Mouse (Mus musculus) hindbrain, embryonic 15.5 days (tissue): Measurements from ENCODE around the gene Vmn1r225. TPM values are rescaled to one million over a fixed set of nuclear protein-coding genes. Genes with fewer than 3 reads are reported as not detected.
"Not testable (repeated sequence)": the region's sequence is repeated elsewhere in the genome, so short reads cannot be mapped to it uniquely, and the experiment has no call there.

Experiments
- ATAC-seq: fragments of 200-750 bp; cut with Nextera tagmentation; 2 replicates; pipeline ENCODE4 v1.8.0; 2017; ENCODE audit warnings: low read depth, moderate number of reproducible peaks, moderate TSS enrichment; ENCODE audit not compliant: low FRiP score
- H3K27ac ChIP-seq: fragments of 300-500 bp; sonication (generic); replicated peaks from 2 replicates; pipeline ENCODE4 v1.5.1; 2015; ENCODE audit warnings: mild to moderate bottlenecking, inconsistent platforms
- H3K27me3 ChIP-seq: fragments of 300-500 bp; sonication (generic); 2 replicates; pipeline ENCODE4 v1.6.1; 2015; ENCODE audit warnings: control low read depth, inconsistent platforms
- H3K36me3 ChIP-seq: fragments of 300-500 bp; sonication (generic); 2 replicates; pipeline ENCODE4 v1.6.1; 2015; ENCODE audit warnings: control low read depth, inconsistent platforms
- H3K4me1 ChIP-seq: fragments of 300-500 bp; sonication (generic); replicated peaks from 2 replicates; pipeline ENCODE4 v1.6.1; 2015; ENCODE audit warnings: control low read depth, inconsistent platforms
- H3K4me2 ChIP-seq: fragments of 300-500 bp; sonication (generic); 2 replicates; pipeline ENCODE4 v1.6.1; 2015; ENCODE audit warnings: moderate library complexity, mild to moderate bottlenecking, inconsistent platforms
- H3K4me3 ChIP-seq: fragments of 300-500 bp; sonication (generic); 2 replicates; pipeline ENCODE4 v1.5.1; 2015; ENCODE audit warnings: mild to moderate bottlenecking, inconsistent platforms
- H3K9ac ChIP-seq: fragments of 300-500 bp; sonication (generic); 2 replicates; pipeline ENCODE4 v1.6.1; 2015; ENCODE audit warnings: inconsistent platforms
- H3K9me3 ChIP-seq: fragments of 300-500 bp; sonication (generic); 2 replicates; pipeline ENCODE4 v1.6.1; 2016; ENCODE audit warnings: control low read depth, inconsistent platforms
- WGBS: fragments of 180-500 bp; shearing (Covaris S2); methylation state at CpG from one replicate; pipeline ENCODE4 v1.1.7; 2015; 5-methylcytosine and 5-hydroxymethylcytosine counted together
- polyA plus RNA-seq: library from polyadenylated mRNA; unstranded; fragments of >200 nt; fragmentation: Nextera tagmentation; extraction: Ambion mirVana; gene quantifications from 2 replicates; pipeline ENCODE4 v1.2.1, GENCODE M21; 2015

Gene Vmn1r225
- polyA plus RNA-seq, result not detected in 2 replicates

- no peak for ATAC-seq
- Histone ChIP-seq H3K27me3 (no peaks in the 10 kb centered on the region), H3K9ac (no peak within 1 kb of the TSS), H3K27ac (no peak within 1 kb of the TSS), H3K4me2 (no peak within 1 kb of the TSS), H3K4me3 (no peak within 1 kb of the TSS), H3K36me3 (no peaks in the 10 kb centered on the region), H3K4me1 (no peaks in the 10 kb centered on the region), H3K9me3 (0 out of 2 replicates have a peak, but pooled peaks cover 10% of the 10 kb centered on the region)
These were observed at the start of gene Vmn1r225 for GRCm38 (mm10) chr17:20497858-20498257. Vmn1r225 (plus strand) TSS chr17:20498158.

GRCm38 (mm10) chr17:20473311-20473710 lies 24.6 kb upstream of the Vmn1r225 start:
- no peak overlapping the region for H3K4me3 ChIP-seq
- no peak overlapping the region for H3K9ac ChIP-seq
- H3K36me3 ChIP-seq, result no peaks in the 10 kb centered on the region
- peaks cover 16% of the 10 kb centered on the region; the same call in 1 of the 2 replicates for H3K9me3 ChIP-seq
- H3K27ac ChIP-seq, result no peak overlapping the region
- H3K4me2 ChIP-seq, result no peak overlapping the region
- 74% methylated on average over 3 of the region's 3 CpGs for WGBS
- H3K27me3 ChIP-seq, result no peaks in the 10 kb centered on the region
- ATAC-seq, result no peak
- H3K4me1 ChIP-seq, result no peaks in the 10 kb centered on the region

GRCm38 (mm10) chr17:20481231-20481630 lies 16.7 kb upstream of the Vmn1r225 start, which contains the start of gene Vmn2r108:
Vmn2r108 (minus strand) TSS chr17:20481331.
- no peak within 1 kb of the TSS for H3K4me2 ChIP-seq
- ATAC-seq, result no peak
- no peak within 1 kb of the TSS for H3K9ac ChIP-seq
- no peaks in the 10 kb centered on the region for H3K9me3 ChIP-seq
- no peaks in the 10 kb centered on the region for H3K4me1 ChIP-seq
- H3K27ac ChIP-seq, result no peak within 1 kb of the TSS
- no peaks in the 10 kb centered on the region for H3K27me3 ChIP-seq
- no peak within 1 kb of the TSS for H3K4me3 ChIP-seq
- H3K36me3 ChIP-seq, result no peaks in the 10 kb centered on the region

GRCm38 (mm10) chr17:20508247-20508646 lies 10.3 kb downstream of the Vmn1r225 start:
- H3K4me2 ChIP-seq, H3K27me3 ChIP-seq, ATAC-seq, H3K27ac ChIP-seq, H3K4me3 ChIP-seq, H3K9ac ChIP-seq, H3K4me1 ChIP-seq, H3K9me3 ChIP-seq, H3K36me3 ChIP-seq: not testable (repeated sequence)

Other genes starting within 250 kb of the Vmn1r225 start
- not detected in 2 replicates for gene Vmn2r106, start 212.6 kb upstream of the Vmn1r225 start, polyA plus RNA-seq
- gene Vmn2r107, start 152.9 kb upstream of the Vmn1r225 start, polyA plus RNA-seq, result not detected in 2 replicates
- gene Vmn1r224, start 84.0 kb upstream of the Vmn1r225 start, polyA plus RNA-seq, result not detected in 2 replicates
- not detected in 2 replicates for gene Vmn2r108, start 16.8 kb upstream of the Vmn1r225 start, polyA plus RNA-seq
- not detected in 2 replicates for gene Vmn2r109, start 66.6 kb downstream of the Vmn1r225 start, polyA plus RNA-seq
- gene Vmn2r110, start 98.3 kb downstream of the Vmn1r225 start, polyA plus RNA-seq, result 0.03 TPM in 1 of 2 replicates, not detected in the other
- gene Fpr-rs3, start 126.7 kb downstream of the Vmn1r225 start, polyA plus RNA-seq, result not detected in 2 replicates
- not detected in 2 replicates for gene Vmn1r226, start 184.7 kb downstream of the Vmn1r225 start, polyA plus RNA-seq
- gene Vmn1r227, start 231.7 kb downstream of the Vmn1r225 start, polyA plus RNA-seq, result not detected in 2 replicates